Mouse (Mus musculus): ENCODE measurements at regions not wholly inside any gene's neighbourhood (a gene's known extent, or its start where the extent isn't known, plus 50 kb on each side); places are given as distances from the start of the nearest gene placed in this dataset.
"Not testable (repeated sequence)": the region's sequence is repeated elsewhere in the genome, so short reads cannot be mapped to it uniquely, and the experiment has no call there.

DNA sequence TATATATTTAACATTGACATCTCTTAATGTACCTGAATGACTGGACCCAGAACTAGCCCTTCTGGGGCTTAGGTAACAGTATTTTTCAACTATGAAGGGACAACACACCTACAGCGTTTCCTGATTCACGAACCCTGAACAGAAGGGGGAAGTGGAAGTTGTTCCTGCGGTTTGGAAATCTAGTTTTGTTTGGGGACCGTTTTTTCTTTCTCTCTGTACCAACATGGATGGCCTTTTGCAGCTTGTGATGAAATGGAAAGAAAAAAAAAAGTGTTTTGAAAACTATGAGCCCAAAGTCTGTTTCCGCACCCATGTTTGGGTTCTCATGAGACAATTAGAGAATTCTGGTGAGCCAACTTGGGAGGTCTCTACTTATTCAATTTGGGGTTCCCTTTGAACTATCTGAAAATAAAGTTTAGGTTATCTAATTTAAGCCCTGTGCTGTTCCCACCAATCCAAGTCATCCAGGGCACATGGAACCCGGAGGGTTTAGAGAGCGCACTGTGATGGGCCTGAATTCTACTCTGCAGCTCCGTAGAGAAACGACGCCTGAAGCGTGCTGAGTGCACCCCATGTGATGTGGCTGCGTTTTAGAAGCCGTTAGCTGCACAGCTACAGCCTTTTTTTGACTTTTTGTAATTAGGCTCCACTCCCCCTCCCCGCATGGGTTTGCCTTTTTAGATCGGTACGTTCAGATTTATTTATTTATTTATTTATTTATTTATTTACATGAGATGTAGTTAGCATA lies 137.0 kb upstream of the Rapgef5 start:
- no peaks in the 10 kb centered on the region for H3K4me1 ChIP-seq (ENCODE audit: control insufficient read depth, insufficient read depth, low read length)

DNA sequence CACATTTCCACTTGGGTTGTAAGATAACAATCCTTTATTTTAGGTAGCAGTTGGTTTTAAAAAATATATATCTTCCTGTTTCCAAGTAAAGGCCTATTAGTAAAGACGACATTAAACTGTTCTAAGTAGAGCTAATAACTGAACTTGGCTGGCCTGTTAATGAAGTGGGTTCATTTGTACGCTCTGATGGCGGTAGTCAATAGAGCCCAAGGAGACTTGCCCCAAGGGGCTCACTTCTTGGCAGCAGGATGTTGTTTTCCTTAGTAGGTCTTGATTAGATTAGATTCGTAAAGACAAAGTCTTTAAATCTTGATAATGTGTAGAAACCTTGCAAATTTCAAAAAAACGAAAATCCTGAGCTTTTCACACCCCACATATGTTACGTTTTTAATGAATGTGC lies 135.4 kb upstream of the Rapgef5 start:
- Histone ChIP-seq H3K27ac (replicated peaks; ENCODE audit: low read depth, low read length) (no peak overlapping the region), H3K9me3 (ENCODE audit: control insufficient read depth, low read length) (no peaks in the 10 kb centered on the region), H3K27me3 (ENCODE audit: control insufficient read depth, insufficient read depth, low read length) (no peaks in the 10 kb centered on the region), H3K4me2 (replicated peaks; ENCODE audit: low read depth, low read length, severe bottlenecking) (no peak overlapping the region), H3K9ac (ENCODE audit: low read depth, low read length, severe bottlenecking) (no peak overlapping the region), H3K4me3 (replicated peaks; ENCODE audit: low read length) (no peak overlapping the region), H3K4me1 (ENCODE audit: control insufficient read depth, insufficient read depth, low read length) (no peaks in the 10 kb centered on the region), H3K36me3 (ENCODE audit: control insufficient read depth, insufficient read depth, low read length) (no peaks in the 10 kb centered on the region)
- TF ChIP-seq POLR2A (IDR thresholded peaks at IDR 0.05; ENCODE audit: borderline replicate concordance, extremely low read depth, insufficient read depth, insufficient read length) = no peak
- no peak for ATAC-seq (ENCODE audit: low FRiP score, low read depth)
- 32% methylated on average over 6 of the region's 6 CpGs for WGBS
- no peak for DNase-seq (ENCODE audit: low spot score)

More for the DNA sequence above, 137.0 kb upstream of the Rapgef5 start:
- TF ChIP-seq POLR2A (IDR thresholded peaks at IDR 0.05; ENCODE audit: borderline replicate concordance, extremely low read depth, insufficient read depth, insufficient read length) = no peak
- no peaks in the 10 kb centered on the region for H3K36me3 ChIP-seq (ENCODE audit: control insufficient read depth, insufficient read depth, low read length)
- H3K9me3 ChIP-seq (ENCODE audit: control insufficient read depth, low read length) = no peaks in the 10 kb centered on the region
- H3K27ac ChIP-seq (replicated peaks; ENCODE audit: low read depth, low read length) = no peak overlapping the region
- H3K4me3 ChIP-seq (replicated peaks; ENCODE audit: low read length) = no peak overlapping the region
- H3K27me3 ChIP-seq (ENCODE audit: control insufficient read depth, insufficient read depth, low read length) = no peaks in the 10 kb centered on the region
- 66% methylated on average over 16 of the region's 16 CpGs for WGBS
- DNase-seq (ENCODE audit: low spot score) (no peak), ATAC-seq (ENCODE audit: low FRiP score, low read depth) (no peak)
- no peak overlapping the region for H3K9ac ChIP-seq (ENCODE audit: low read depth, low read length, severe bottlenecking)
- no peak overlapping the region for H3K4me2 ChIP-seq (replicated peaks; ENCODE audit: low read depth, low read length, severe bottlenecking)

DNA sequence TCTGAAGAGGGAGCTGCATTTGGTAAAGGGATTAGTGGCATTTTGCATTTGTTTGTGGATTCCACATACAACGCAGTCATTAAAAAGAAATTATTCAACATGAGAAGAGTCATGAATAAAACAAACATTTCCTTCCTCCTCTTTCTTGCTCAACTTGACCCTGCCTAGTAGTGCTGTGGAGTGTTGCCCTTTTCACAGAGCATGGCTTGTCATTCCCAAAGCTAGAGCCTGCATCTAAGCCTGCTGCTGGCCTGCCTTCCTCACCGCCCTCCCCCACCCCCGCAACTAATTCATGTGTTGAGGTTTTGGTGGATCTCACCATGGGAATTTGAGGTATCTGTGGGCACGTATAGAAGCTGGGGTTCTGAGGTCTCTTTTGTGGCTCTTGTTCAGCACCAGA lies 133.6 kb upstream of the Rapgef5 start:
- not testable (repeated sequence) for ATAC-seq (ENCODE audit: low FRiP score, low read depth); H3K9me3 ChIP-seq (ENCODE audit: control insufficient read depth, low read length); H3K27ac ChIP-seq (replicated peaks; ENCODE audit: low read depth, low read length); H3K27me3 ChIP-seq (ENCODE audit: control insufficient read depth, insufficient read depth, low read length); H3K4me1 ChIP-seq (ENCODE audit: control insufficient read depth, insufficient read depth, low read length); H3K36me3 ChIP-seq (ENCODE audit: control insufficient read depth, insufficient read depth, low read length); H3K4me2 ChIP-seq (replicated peaks; ENCODE audit: low read depth, low read length, severe bottlenecking); H3K9ac ChIP-seq (ENCODE audit: low read depth, low read length, severe bottlenecking); DNase-seq (ENCODE audit: low spot score); H3K4me3 ChIP-seq (replicated peaks; ENCODE audit: low read length)
- WGBS = 67% methylated on average over 1 of the region's 4 CpGs

DNA sequence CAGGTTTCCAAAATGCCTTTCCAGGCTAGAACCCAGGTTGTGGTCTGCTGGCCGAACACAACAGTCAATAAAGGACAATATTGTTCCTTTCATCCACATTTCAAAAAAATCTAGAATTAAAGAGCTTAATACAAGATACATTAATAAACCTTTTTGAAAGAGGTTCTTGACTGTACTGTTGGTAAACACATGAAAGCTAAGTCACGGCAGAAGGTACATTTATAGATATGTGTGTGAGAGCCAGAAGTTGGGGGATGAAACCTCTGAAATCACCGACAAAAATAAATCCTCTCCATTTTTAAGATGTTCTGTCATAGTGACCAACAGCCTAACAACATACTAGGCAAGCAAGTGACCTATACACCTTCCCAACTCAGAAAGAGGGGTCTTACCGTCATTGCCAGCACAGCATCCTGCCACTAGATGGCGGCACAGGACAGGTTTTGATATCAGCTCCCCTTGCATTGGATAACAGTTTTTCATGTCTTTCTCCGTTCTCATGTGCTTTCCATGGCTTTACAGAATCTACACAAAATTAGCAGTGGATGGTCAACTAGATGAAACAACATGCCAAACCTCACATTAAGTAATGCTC lies 131.1 kb upstream of the Rapgef5 start:
- 16% methylated on average over 6 of the region's 6 CpGs for WGBS
- peak; percentile 47; the same call in 1 of the 2 replicates for ATAC-seq (ENCODE audit: low FRiP score, low read depth)
- H3K4me3 ChIP-seq (replicated peaks; ENCODE audit: low read length) = no peak overlapping the region

DNA sequence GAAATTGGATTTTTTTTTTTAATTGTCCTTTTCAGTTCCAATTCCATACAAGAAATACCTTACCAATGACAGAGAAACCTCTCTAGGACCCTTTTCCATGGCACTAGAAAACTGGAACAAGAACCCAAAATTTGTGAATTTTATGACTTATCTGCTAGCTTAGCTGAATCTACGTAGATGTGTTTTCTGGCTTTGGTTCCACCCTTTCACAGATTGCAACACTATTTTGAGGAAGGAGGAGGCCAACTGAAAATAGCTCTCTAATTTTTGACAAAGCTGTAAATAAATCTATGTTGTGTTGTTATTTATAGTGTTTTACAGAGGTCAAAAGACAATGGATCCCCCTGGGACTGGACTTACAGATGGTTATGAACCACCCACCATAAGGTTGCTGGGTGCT lies 130.6 kb upstream of the Rapgef5 start:
- ATAC-seq (ENCODE audit: low FRiP score, low read depth) = no peak
- TF ChIP-seq POLR2A (IDR thresholded peaks at IDR 0.05; ENCODE audit: borderline replicate concordance, extremely low read depth, insufficient read depth, insufficient read length) = no peak
- no peaks in the 10 kb centered on the region for H3K36me3 ChIP-seq (ENCODE audit: control insufficient read depth, insufficient read depth, low read length)
- H3K4me1 ChIP-seq (ENCODE audit: control insufficient read depth, insufficient read depth, low read length) = no peaks in the 10 kb centered on the region
- H3K27ac ChIP-seq (replicated peaks; ENCODE audit: low read depth, low read length) = no peak overlapping the region
- H3K4me3 ChIP-seq (replicated peaks; ENCODE audit: low read length) = no peak overlapping the region
- WGBS = 84% methylated on average over 1 of the region's 1 CpGs
- H3K9ac ChIP-seq (ENCODE audit: low read depth, low read length, severe bottlenecking) = no peak overlapping the region
- H3K9me3 ChIP-seq (ENCODE audit: control insufficient read depth, low read length) = no peaks in the 10 kb centered on the region
- H3K27me3 ChIP-seq (ENCODE audit: control insufficient read depth, insufficient read depth, low read length) = no peaks in the 10 kb centered on the region
- no peak for DNase-seq (ENCODE audit: low spot score)
- no peak overlapping the region for H3K4me2 ChIP-seq (replicated peaks; ENCODE audit: low read depth, low read length, severe bottlenecking)

More for the DNA sequence above, 131.1 kb upstream of the Rapgef5 start:
- Histone ChIP-seq H3K27ac (replicated peaks; ENCODE audit: low read depth, low read length) (no peak overlapping the region), H3K9me3 (ENCODE audit: control insufficient read depth, low read length) (no peaks in the 10 kb centered on the region), H3K9ac (ENCODE audit: low read depth, low read length, severe bottlenecking) (no peak overlapping the region), H3K27me3 (ENCODE audit: control insufficient read depth, insufficient read depth, low read length) (no peaks in the 10 kb centered on the region), H3K36me3 (ENCODE audit: control insufficient read depth, insufficient read depth, low read length) (no peaks in the 10 kb centered on the region), H3K4me1 (ENCODE audit: control insufficient read depth, insufficient read depth, low read length) (no peaks in the 10 kb centered on the region), H3K4me2 (replicated peaks; ENCODE audit: low read depth, low read length, severe bottlenecking) (no peak overlapping the region)
- no peak for TF ChIP-seq POLR2A (IDR thresholded peaks at IDR 0.05; ENCODE audit: borderline replicate concordance, extremely low read depth, insufficient read depth, insufficient read length)
- DNase-seq (ENCODE audit: low spot score) = peak; percentile 87

Data from limb, embryonic 14.5 days (tissue).